8 mouse cellular contexts compared by ENCODE assay signal in genomic region chr1:191299215-191299942, GRCm38 (mm10). TPM values are rescaled to one million over a fixed set of nuclear protein-coding genes. Genes with fewer than 3 reads are reported as not detected.
A peak's percentile ranks its signal among the peaks of the same experiment; 100 is the strongest.
DNase-seq lines count a peak whose midpoint lies in the region; ATAC-seq and TF ChIP-seq lines count a peak whose summit lies in the region.

No protein-coding gene starts in this region.

- 55% methylated on average over 11 of the region's 11 CpGs for WGBS in intestine, postnatal 0 days
- 57% methylated on average over 11 of the region's 11 CpGs for WGBS in intestine, embryonic 16.5 days
- 27% methylated on average over 11 of the region's 11 CpGs for WGBS in heart, embryonic 13.5 days
- WGBS in limb, embryonic 15.5 days: 41% methylated on average over 11 of the region's 11 CpGs
- WGBS in intestine, embryonic 15.5 days: 59% methylated on average over 11 of the region's 11 CpGs

- no peaks in the 10 kb centered on the region for H3K9me3 ChIP-seq in intestine, postnatal 0 days (ENCODE audit: control insufficient read depth)
- H3K9me3 ChIP-seq in intestine, embryonic 16.5 days (ENCODE audit: control insufficient read depth, low read length): no peaks in the 10 kb centered on the region
- no peaks in the 10 kb centered on the region for H3K9me3 ChIP-seq in ES-Bruce4 (replicated peaks; ENCODE audit: control insufficient read depth, insufficient read depth, low read length, poor library complexity, severe bottlenecking)
- H3K9me3 ChIP-seq in heart, embryonic 13.5 days: no peaks in the 10 kb centered on the region
- H3K9me3 ChIP-seq in limb, embryonic 15.5 days: no peaks in the 10 kb centered on the region
- H3K9me3 ChIP-seq in intestine, embryonic 15.5 days: no peaks in the 10 kb centered on the region

- ATAC-seq in intestine, postnatal 0 days: no peak
- no peak for ATAC-seq in intestine, embryonic 16.5 days
- ATAC-seq in heart, embryonic 13.5 days (ENCODE audit: extremely low read depth, insufficient number of reproducible peaks, low FRiP score, low TSS enrichment): peak; percentile 55; the same call in 1 of the 2 replicates
- ATAC-seq in limb, embryonic 15.5 days (ENCODE audit: insufficient number of reproducible peaks, low FRiP score, low TSS enrichment, low read depth): no peak
- no peak for ATAC-seq in intestine, embryonic 15.5 days

- no peak overlapping the region for H3K27ac ChIP-seq in intestine, postnatal 0 days (ENCODE audit: low read depth, low read length)
- H3K27ac ChIP-seq in intestine, embryonic 16.5 days (ENCODE audit: low read length): no peak overlapping the region
- no peak overlapping the region for H3K27ac ChIP-seq in ES-Bruce4 (ENCODE audit: insufficient read depth, low read length)
- peak overlapping the region; percentile 77 for H3K27ac ChIP-seq in heart, embryonic 13.5 days (replicated peaks)
- 0 out of 2 replicates have a peak overlapping the region, but pooled peaks have one; percentile 7 for H3K27ac ChIP-seq in limb, embryonic 15.5 days
- H3K27ac ChIP-seq in intestine, embryonic 15.5 days: no peak overlapping the region

- H3K36me3 ChIP-seq in intestine, postnatal 0 days (ENCODE audit: control insufficient read depth, insufficient read depth): no peaks in the 10 kb centered on the region
- H3K36me3 ChIP-seq in intestine, embryonic 16.5 days (ENCODE audit: control insufficient read depth, insufficient read depth, low read length): no peaks in the 10 kb centered on the region
- no peaks in the 10 kb centered on the region for H3K36me3 ChIP-seq in ES-Bruce4 (ENCODE audit: control insufficient read depth, insufficient read depth, low read length, poor library complexity, severe bottlenecking)
- H3K36me3 ChIP-seq in heart, embryonic 13.5 days: no peaks in the 10 kb centered on the region
- no peaks in the 10 kb centered on the region for H3K36me3 ChIP-seq in limb, embryonic 15.5 days
- no peaks in the 10 kb centered on the region for H3K36me3 ChIP-seq in intestine, embryonic 15.5 days

- no peak overlapping the region for H3K4me2 ChIP-seq in intestine, postnatal 0 days (replicated peaks; ENCODE audit: low read depth)
- H3K4me2 ChIP-seq in intestine, embryonic 16.5 days (ENCODE audit: low read depth, low read length): no peak overlapping the region
- H3K4me2 ChIP-seq in heart, embryonic 13.5 days: peak overlapping the region; percentile 16; the same call in 1 of the 2 replicates
- no peak overlapping the region for H3K4me2 ChIP-seq in limb, embryonic 15.5 days
- no peak overlapping the region for H3K4me2 ChIP-seq in intestine, embryonic 15.5 days (replicated peaks)

- TF ChIP-seq EP300 in ES-Bruce4 (IDR thresholded peaks at IDR 0.05; ENCODE audit: insufficient read depth, low read depth, low read length): no peak

- peak; percentile 45 for DNase-seq in brain, embryonic 14.5 days (ENCODE audit: low read depth)
- DNase-seq in telencephalon, adult 2 months (ENCODE audit: low read depth, low spot score): peak; percentile 31

- H3K4me3 ChIP-seq in intestine, postnatal 0 days (ENCODE audit: low read depth, low read length): no peak overlapping the region
- H3K4me3 ChIP-seq in intestine, embryonic 16.5 days (ENCODE audit: low read length): no peak overlapping the region
- H3K4me3 ChIP-seq in ES-Bruce4 (ENCODE audit: low read depth, low read length): no peak overlapping the region
- no peak overlapping the region for H3K4me3 ChIP-seq in heart, embryonic 13.5 days
- no peak overlapping the region for H3K4me3 ChIP-seq in limb, embryonic 15.5 days
- H3K4me3 ChIP-seq in intestine, embryonic 15.5 days (replicated peaks): no peak overlapping the region

- no peaks in the 10 kb centered on the region for H3K27me3 ChIP-seq in intestine, postnatal 0 days (replicated peaks; ENCODE audit: control insufficient read depth, insufficient read depth, low read length)
- no peaks in the 10 kb centered on the region for H3K27me3 ChIP-seq in intestine, embryonic 16.5 days (replicated peaks; ENCODE audit: control insufficient read depth, insufficient read depth, low read length)
- H3K27me3 ChIP-seq in ES-Bruce4 (ENCODE audit: control insufficient read depth, insufficient read depth, low read length, poor library complexity, severe bottlenecking): no peaks in the 10 kb centered on the region
- H3K27me3 ChIP-seq in heart, embryonic 13.5 days (replicated peaks): no peaks in the 10 kb centered on the region
- no peaks in the 10 kb centered on the region for H3K27me3 ChIP-seq in limb, embryonic 15.5 days
- H3K27me3 ChIP-seq in intestine, embryonic 15.5 days (replicated peaks): no peaks in the 10 kb centered on the region

- no peak for TF ChIP-seq POLR2A in ES-Bruce4 (IDR thresholded peaks at IDR 0.05; ENCODE audit: insufficient read depth, low read length)
- no peak for TF ChIP-seq POLR2A in brain, embryonic 14.5 days (IDR thresholded peaks at IDR 0.05; ENCODE audit: borderline replicate concordance, extremely low read depth, insufficient read depth, insufficient read length, poor library complexity, severe bottlenecking)

- TF ChIP-seq CTCF in intestine, postnatal 0 days (IDR thresholded peaks at IDR 0.05; ENCODE audit: low read depth): peak; percentile 83
- peak; percentile 83 for TF ChIP-seq CTCF in ES-Bruce4 (IDR thresholded peaks at IDR 0.05; ENCODE audit: low read depth, low read length)
- peak; percentile 58 for TF ChIP-seq CTCF in brain, embryonic 14.5 days (IDR thresholded peaks at IDR 0.05; ENCODE audit: borderline replicate concordance, extremely low read depth, insufficient read depth, insufficient read length)

- no peaks in the 10 kb centered on the region for H3K4me1 ChIP-seq in intestine, postnatal 0 days (replicated peaks; ENCODE audit: control insufficient read depth, insufficient read depth, low read length)
- H3K4me1 ChIP-seq in intestine, embryonic 16.5 days (ENCODE audit: control insufficient read depth, insufficient read depth, low read length): no peaks in the 10 kb centered on the region
- H3K4me1 ChIP-seq in ES-Bruce4 (ENCODE audit: control insufficient read depth, insufficient read depth, low read length): no peaks in the 10 kb centered on the region
- H3K4me1 ChIP-seq in heart, embryonic 13.5 days: peaks cover 43% of the 10 kb centered on the region
- H3K4me1 ChIP-seq in limb, embryonic 15.5 days: peaks cover 15% of the 10 kb centered on the region
- H3K4me1 ChIP-seq in intestine, embryonic 15.5 days (replicated peaks): peaks cover 2% of the 10 kb centered on the region; the same call in 1 of the 2 replicates

- no peak overlapping the region for H3K9ac ChIP-seq in intestine, postnatal 0 days (ENCODE audit: low read depth, low read length)
- no peak overlapping the region for H3K9ac ChIP-seq in intestine, embryonic 16.5 days (ENCODE audit: low read depth, low read length)
- H3K9ac ChIP-seq in ES-Bruce4 (ENCODE audit: low read depth, poor library complexity, severe bottlenecking): no peak overlapping the region
- no peak overlapping the region for H3K9ac ChIP-seq in heart, embryonic 13.5 days
- no peak overlapping the region for H3K9ac ChIP-seq in limb, embryonic 15.5 days
- no peak overlapping the region for H3K9ac ChIP-seq in intestine, embryonic 15.5 days

RNA-seq across cellular contexts. Expression of gene Nenf, which starts 18.6 kb away (rescaled TPM):
- polyA plus RNA-seq in intestine, postnatal 0 days (2015; fragmentation: Nextera tagmentation; extraction: Ambion mirVana): 171 and 174 TPM in 2 replicates
- polyA plus RNA-seq in intestine, embryonic 16.5 days (2015; fragmentation: Nextera tagmentation; extraction: Ambion mirVana): 83.3 and 88.7 TPM in 2 replicates
- 19.9 and 20.2 TPM in 2 replicates for polyA plus RNA-seq in ES-Bruce4 (2011; ENCODE audit: insufficient read depth, insufficient read length, low read depth, missing spikeins)
- polyA plus RNA-seq in brain, embryonic 14.5 days (2012; rRNA removed): 118 and 133 TPM in 2 replicates
- polyA plus RNA-seq in heart, embryonic 13.5 days (2015; fragmentation: Nextera tagmentation; extraction: Ambion mirVana): 98.9 and 104 TPM in 2 replicates
- 111 and 112 TPM in 2 replicates for polyA plus RNA-seq in limb, embryonic 15.5 days (2015; fragmentation: Nextera tagmentation; extraction: Ambion mirVana)
- polyA plus RNA-seq in intestine, embryonic 15.5 days (2015; fragmentation: Nextera tagmentation; extraction: Ambion mirVana): 91.3 and 94.3 TPM in 2 replicates

RNA-seq across cellular contexts. Expression of gene Tmem206, which starts 26.3 kb away (rescaled TPM):
- polyA plus RNA-seq in intestine, postnatal 0 days (2015; fragmentation: Nextera tagmentation; extraction: Ambion mirVana): 14.6 and 15.4 TPM in 2 replicates
- 18.2 and 19.3 TPM in 2 replicates for polyA plus RNA-seq in intestine, embryonic 16.5 days (2015; fragmentation: Nextera tagmentation; extraction: Ambion mirVana)
- 7.9 and 10.1 TPM in 2 replicates for polyA plus RNA-seq in ES-Bruce4 (2011; ENCODE audit: insufficient read depth, insufficient read length, low read depth, missing spikeins)
- 30.7 and 35.6 TPM in 2 replicates for polyA plus RNA-seq in brain, embryonic 14.5 days (2012; rRNA removed)
- polyA plus RNA-seq in heart, embryonic 13.5 days (2015; fragmentation: Nextera tagmentation; extraction: Ambion mirVana): 16.2 and 17.6 TPM in 2 replicates
- 17.8 and 18.5 TPM in 2 replicates for polyA plus RNA-seq in limb, embryonic 15.5 days (2015; fragmentation: Nextera tagmentation; extraction: Ambion mirVana)
- polyA plus RNA-seq in intestine, embryonic 15.5 days (2015; fragmentation: Nextera tagmentation; extraction: Ambion mirVana): 16.4 and 16.9 TPM in 2 replicates

Comparison
In these comparisons a context has a peak if more than half of its experiments do, and no peak if none do; other contexts are left out.
1. H3K27ac ChIP-seq: peak in heart, embryonic 13.5 days (single experiment) and limb, embryonic 15.5 days (single experiment); none in intestine, postnatal 0 days (single experiment), intestine, embryonic 16.5 days (single experiment), ES-Bruce4 (single experiment) and intestine, embryonic 15.5 days (single experiment).
2. Peak in every context shown above with its lines, with median percentiles within 50 percentile points of each other: CTCF ChIP-seq.